Mouse (Mus musculus) testis, postnatal 14 days (tissue): ENCODE data around the gene Hdhd3.

Experiments used
- DNase-seq: peaks from one replicate; pipeline ENCODE4 v3.0.0; 2021; ENCODE audit warnings: low spot score

Gene Hdhd3

DNA sequence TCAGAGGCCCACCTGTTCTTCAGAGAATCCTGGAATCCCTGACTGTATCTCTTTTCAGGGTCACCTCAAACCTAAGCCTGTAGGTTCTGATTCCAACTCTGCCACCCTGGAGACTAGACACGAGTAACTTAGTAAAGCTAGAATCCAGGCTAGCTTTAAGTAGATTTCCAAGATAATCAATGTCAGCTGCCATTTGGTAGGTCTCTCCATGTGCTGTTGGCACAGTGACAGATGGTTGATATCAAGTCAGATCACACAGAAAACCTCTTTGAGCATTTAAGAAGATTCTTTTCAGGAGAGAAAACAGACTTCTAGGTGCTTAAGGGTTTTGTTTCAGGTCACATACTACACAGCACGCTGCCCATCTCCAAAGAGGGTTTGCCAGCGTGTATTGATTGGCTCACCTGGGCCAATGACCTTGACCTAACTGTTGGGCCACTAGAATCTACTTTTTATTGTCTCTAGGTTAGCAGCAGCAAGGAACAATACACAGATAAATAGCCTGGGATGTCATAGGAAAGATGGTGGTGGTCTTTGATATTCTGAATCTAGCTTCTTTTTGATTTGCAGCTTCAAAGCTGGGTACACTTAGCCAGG lies at the start of gene Hdhd3:
Gene Hdhd3 (minus strand): TSS at position 94 of the 597 bp plus-strand sequence.
- DNase-seq: no peak

DNA sequence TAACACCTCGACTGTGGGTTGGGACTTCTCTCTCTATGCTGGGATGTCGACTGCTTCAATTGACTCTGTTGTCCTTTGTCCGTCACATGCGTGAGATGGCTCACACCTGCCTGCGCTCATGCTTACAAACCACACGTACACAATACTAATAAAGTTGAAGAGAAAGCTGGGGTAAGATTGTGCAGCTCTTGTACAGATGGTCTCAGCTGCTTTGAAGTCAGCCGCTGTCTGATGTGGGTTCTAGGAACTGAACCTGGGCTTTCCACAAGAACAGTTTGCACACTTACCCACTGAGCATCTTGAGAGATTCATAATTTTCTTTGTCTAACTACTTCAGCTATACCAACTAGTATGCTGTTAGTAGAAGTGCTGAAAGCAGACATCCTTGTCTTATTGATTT lies 48.7 kb upstream of the Hdhd3 start:
- DNase-seq: no peak

DNA sequence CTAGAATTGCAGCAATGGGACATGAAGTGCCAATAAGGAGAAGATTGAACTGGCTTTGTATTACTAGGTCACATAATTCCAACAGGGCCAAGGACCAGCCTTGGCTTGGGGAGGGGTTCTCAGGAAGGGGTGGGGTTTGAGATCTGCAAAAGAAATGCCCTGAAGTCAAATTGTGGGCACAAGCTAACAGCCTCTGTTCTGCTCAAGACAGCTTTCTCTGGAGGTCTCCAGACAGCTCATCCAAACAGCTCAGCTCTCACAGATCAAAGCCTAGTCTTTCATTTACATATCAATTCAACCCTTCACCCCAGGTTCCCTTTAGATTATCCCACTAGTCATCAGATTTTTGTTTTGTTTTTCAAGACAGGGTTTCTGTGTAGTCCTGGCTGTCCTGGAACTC lies 41.5 kb upstream of the Hdhd3 start:
- no peak for DNase-seq

DNA sequence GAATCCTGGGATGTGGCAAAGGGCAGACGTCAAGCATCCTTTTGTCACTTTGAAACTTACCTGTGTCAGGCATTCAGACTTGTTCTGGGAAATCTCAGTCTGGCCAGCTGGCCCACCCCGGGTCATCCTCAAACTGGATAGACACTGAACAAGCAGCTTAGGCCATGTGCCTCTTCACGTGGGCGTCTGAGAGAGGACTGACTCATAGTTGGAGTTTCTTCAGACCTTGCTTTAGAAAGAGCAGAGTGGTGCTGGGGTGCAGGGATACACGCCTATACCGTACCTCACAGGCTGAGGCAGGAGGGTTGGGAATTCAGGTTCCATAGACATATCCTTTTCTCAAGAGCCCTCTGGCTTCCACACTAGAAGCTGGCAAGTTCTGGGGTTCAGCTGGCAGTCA lies 40.5 kb upstream of the Hdhd3 start:
- no peak for DNase-seq

GRCm38 (mm10) chr4:62541802-62542201 lies 38.5 kb upstream of the Hdhd3 start:
- DNase-seq: no peak

DNA sequence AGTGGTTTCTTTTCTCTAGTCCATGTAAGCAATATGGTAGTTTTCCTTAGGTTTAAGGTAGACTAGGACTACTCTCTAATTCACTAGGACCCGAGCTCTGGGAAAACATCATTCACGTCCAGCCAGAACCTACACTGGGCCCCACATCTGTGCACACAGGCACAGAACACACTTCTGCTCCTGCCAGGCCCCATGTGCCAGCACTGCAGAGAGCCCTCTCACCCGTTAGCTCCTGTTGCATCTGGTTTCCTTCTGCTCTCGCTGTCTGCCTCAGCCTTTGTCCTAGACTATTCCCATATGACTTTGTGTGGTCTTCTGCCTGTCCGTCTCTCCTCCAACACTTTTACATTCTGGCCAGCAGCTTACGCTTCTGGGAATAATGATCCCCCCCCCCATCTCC lies 30.5 kb upstream of the Hdhd3 start:
- DNase-seq: no peak

DNA sequence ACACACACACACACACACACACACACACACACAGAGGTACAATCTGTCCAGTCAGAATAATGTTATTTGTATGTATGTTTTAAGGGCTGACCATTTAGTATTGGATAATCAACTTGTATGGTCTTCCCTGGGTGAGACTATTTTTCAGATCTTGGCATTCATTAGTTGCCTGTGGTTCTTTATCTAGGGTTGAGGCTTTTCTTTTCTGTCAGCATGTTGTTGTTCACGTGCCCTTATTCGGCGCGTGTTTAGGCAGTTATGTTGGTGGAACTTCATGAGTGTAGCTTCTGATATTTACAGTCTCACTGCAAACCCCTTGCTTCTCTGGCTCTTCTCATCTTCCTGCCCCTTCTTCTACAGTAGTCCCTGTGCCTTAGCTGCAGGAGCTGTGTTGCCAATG lies 24.4 kb upstream of the Hdhd3 start:
- DNase-seq: no peak

DNA sequence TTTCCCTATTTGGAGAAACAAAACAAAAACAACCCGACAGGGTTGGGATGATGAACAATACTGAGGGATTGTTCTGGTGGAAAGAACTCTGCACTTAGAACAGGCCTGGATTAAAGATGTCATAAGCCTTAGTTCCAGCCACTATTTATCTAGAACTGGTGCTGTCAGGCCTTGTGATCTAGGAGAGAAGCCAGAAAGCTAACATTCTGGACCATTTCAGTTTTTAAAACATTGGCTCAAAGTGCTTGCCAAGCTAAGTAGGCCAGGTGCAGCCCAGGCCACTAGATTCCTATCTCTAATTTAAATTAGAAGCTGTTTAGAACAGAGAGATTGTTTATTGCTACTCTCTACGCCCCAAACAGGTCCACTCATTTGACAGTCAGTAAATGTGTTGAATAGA lies 23.0 kb upstream of the Hdhd3 start:
- no peak for DNase-seq

DNA sequence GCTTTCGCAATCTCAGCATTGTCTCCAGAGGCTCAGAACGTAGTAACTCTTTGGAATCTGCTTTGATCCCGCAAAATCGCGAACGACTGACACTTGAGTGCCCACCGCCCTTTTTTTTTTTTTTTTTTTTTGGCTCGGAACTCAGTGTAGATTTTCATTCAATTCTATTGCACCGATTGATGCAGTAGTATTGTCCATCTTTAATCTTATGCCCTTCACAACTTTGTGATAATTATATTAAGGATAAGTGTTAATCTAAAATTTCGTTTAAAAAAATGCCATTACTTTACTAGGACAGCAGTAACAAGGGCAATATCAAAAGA lies 22.2 kb upstream of the Hdhd3 start:
- no peak for DNase-seq

- peak; percentile 98 for DNase-seq
Measured at GRCm38 (mm10) chr4:62524651-62525488, 21.6 kb upstream of the Hdhd3 start, which contains the start of the genes Pole3 and 4933430I17Rik. TSS of gene Pole3 (minus strand) at chr4:62525068. TSS of gene 4933430I17Rik (plus strand) at chr4:62525369.

DNA sequence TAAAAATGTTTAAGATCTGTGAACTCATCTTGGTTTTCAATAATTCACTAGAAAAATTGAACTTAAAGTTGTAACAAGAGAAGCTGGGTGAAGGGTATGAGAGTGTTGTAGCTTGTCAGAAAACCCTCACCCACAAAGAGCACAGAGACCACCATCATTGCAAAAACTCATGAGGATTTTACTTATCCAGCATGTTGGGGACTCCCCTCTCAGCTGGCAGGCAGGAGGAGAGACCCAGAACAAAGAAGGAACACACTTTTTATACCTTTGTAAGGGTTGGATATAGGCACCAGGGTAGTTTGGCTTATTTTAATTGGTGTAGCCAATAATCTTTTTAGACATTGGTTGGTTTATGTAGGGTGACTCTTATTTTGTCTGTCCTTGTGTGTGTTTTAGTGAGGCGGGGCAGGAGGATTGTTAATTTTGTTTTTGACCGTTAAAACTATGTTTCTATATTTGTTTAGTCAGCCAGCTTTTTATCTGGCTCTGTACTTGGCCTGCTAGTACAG lies 17.7 kb upstream of the Hdhd3 start:
- DNase-seq: no peak

GRCm38 (mm10) chr4:62519849-62520233 lies 16.6 kb upstream of the Hdhd3 start, which contains the start of gene Alad:
TSS of gene Alad (minus strand) at chr4:62519918.
- DNase-seq: peak; percentile 90

DNA sequence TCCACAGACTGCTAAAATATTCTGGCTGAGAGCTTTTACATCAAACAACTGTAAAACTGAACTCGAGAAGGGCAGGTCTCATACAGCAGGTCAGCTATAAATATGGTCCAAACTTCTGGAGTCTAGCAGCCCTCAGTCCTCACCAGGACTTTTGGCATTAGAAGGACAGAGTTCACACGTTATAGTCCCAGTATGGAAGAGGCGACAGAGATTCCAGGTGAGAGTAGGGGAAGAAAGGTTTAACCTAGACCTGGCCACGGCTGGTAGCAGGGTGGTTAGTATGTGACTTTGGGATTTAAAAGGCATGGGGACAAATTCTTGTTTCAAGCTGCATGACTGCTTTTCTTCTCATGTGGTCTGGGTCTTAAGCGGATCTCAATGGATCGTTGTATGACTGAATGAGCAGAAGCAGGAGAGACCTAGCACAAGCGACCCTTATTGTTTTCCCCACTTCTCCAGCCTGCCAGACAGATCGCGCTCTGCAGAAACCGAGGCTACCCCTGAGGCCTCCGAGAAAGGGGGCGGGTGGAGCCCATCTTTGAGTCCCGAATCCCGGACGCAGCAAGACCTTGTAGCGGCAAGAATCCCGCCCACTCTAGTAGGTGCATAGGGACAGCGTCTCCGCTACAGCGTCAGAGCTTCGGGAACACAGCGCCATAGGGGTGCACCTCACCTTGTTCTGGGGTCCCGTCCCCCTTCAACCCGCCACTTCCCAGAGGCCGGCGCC lies 16.0 kb upstream of the Hdhd3 start:
- no peak for DNase-seq

GRCm38 (mm10) chr4:62518416-62519121 lies 15.3 kb upstream of the Hdhd3 start:
- no peak for DNase-seq

- no peak for DNase-seq
Measured at GRCm38 (mm10) chr4:62517538-62518415, 14.5 kb upstream of the Hdhd3 start.

DNA sequence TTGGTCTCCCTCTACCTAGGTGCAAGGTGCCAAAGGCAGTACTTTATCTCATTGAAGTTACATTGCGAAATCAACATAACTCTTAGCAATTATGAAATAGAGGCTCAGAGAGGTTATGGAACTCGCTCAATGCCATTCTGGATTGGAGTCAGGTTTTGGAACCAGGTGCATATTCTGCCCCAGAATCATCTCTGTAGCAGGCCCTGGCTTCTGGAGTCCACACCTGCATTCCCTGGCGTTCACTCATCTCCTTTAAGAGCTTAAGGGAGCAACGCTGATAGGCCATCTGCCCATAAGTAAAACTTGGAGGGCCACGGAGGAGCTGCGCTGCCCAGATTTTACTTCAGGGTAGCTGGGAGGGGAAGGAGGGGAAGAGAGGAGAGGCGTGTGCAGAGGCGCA lies 13.8 kb upstream of the Hdhd3 start:
- no peak for DNase-seq

DNA sequence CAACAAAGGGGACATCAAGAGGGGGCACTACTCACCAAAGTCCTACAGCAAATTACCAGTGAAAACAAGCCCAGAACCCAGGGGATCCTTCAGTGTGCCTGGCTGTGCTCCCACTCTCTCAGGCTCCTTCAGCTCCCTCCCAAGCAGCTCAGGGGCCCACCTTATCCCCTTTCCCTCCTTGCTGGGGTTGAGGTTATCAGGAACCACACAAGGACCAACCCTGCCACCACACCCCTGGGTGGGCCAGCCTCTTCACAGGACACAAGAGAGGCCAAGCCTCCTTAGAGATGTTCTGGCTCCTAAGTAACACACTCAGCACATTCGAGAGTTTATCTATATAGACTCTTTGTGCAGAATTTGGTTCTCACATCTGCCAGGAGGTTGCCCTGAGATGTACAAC lies 13.3 kb upstream of the Hdhd3 start:
- DNase-seq: no peak

GRCm38 (mm10) chr4:62516079-62516478 lies 12.8 kb upstream of the Hdhd3 start:
- no peak for DNase-seq

- DNase-seq: peak; percentile 81
Measured at GRCm38 (mm10) chr4:62515490-62515889, 12.2 kb upstream of the Hdhd3 start.

GRCm38 (mm10) chr4:62514995-62515394 lies 11.7 kb upstream of the Hdhd3 start:
- peak; percentile 70 for DNase-seq

DNA sequence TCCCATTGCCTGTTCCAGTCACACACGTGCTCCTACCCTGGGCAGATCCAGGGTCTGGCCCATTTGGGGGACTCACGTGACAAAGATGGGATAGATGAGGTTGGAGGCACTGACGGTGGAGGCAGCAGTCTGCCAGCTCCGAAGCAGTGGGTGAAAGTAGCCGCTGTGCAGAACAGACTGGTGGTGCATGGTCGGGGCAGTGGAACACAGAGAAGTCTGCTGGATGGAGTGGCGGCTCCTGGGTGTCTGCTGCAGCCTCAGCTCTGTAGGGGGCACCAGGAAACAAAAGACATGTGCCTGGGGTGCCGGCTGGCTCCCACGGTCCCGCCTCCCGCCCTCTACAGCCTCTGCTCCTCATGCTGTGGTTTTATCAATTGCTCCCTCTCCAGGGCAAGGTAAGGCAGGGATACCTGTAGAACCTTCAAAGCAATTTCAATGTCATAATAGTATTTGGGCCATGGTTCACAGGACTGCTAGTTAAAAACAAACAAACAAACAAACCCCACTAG lies 10.8 kb upstream of the Hdhd3 start:
- DNase-seq: no peak
